Mouse (Mus musculus) liver, embryonic 12.5 days (tissue): ENCODE results near the gene Sfn. TPM values are rescaled to one million over a fixed set of nuclear protein-coding genes. Genes with fewer than 3 reads are reported as not detected.

Source experiments
- ATAC-seq: fragments of 200-750 bp; cut with Nextera tagmentation; 2 replicates; pipeline ENCODE4 v1.8.0; 2017; ENCODE audit warnings: moderate number of reproducible peaks, mild to moderate bottlenecking, moderate library complexity
- H3K27ac ChIP-seq: fragments of 300-500 bp; sonication (generic); 2 replicates; pipeline ENCODE4 v1.5.1; 2016; ENCODE audit warnings: mild to moderate bottlenecking
- H3K27me3 ChIP-seq: fragments of 300-500 bp; sonication (generic); replicated peaks from 2 replicates; pipeline ENCODE4 v1.6.1; 2016; ENCODE audit warnings: mild to moderate bottlenecking, moderate library complexity
- H3K36me3 ChIP-seq: fragments of 300-500 bp; sonication (generic); 2 replicates; pipeline ENCODE4 v1.6.1; 2016; ENCODE audit warnings: mild to moderate bottlenecking, moderate library complexity
- H3K4me1 ChIP-seq: fragments of 300-500 bp; sonication (generic); 2 replicates; pipeline ENCODE4 v1.6.1; 2016
- H3K4me2 ChIP-seq: fragments of 300-500 bp; sonication (generic); 2 replicates; pipeline ENCODE4 v1.6.1; 2016; ENCODE audit warnings: mild to moderate bottlenecking, moderate library complexity
- H3K4me3 ChIP-seq: fragments of 300-500 bp; sonication (generic); 2 replicates; pipeline ENCODE4 v1.5.1; 2016; ENCODE audit warnings: mild to moderate bottlenecking, moderate library complexity
- H3K9ac ChIP-seq: fragments of 300-500 bp; sonication (generic); 2 replicates; pipeline ENCODE4 v1.6.1; 2016; ENCODE audit warnings: mild to moderate bottlenecking, moderate library complexity
- H3K9me3 ChIP-seq: fragments of 300-500 bp; sonication (generic); replicated peaks from 2 replicates; pipeline ENCODE4 v1.6.1; 2016; ENCODE audit warnings: mild to moderate bottlenecking, moderate library complexity
- WGBS: fragments of 180-500 bp; shearing (Covaris S2); methylation state at CpG from one replicate; pipeline ENCODE4 v1.1.7; 2016; ENCODE audit not compliant: insufficient replicate concordance; 5-methylcytosine and 5-hydroxymethylcytosine counted together
- polyA plus RNA-seq: library from polyadenylated mRNA; unstranded; fragments of >200 nt; fragmentation: Nextera tagmentation; extraction: Ambion mirVana; gene quantifications from 2 replicates; pipeline ENCODE4 v1.2.1, GENCODE M21; 2016

Gene Sfn
- polyA plus RNA-seq, 1 experiment from 2014 or later = 0.21 TPM

DNA sequence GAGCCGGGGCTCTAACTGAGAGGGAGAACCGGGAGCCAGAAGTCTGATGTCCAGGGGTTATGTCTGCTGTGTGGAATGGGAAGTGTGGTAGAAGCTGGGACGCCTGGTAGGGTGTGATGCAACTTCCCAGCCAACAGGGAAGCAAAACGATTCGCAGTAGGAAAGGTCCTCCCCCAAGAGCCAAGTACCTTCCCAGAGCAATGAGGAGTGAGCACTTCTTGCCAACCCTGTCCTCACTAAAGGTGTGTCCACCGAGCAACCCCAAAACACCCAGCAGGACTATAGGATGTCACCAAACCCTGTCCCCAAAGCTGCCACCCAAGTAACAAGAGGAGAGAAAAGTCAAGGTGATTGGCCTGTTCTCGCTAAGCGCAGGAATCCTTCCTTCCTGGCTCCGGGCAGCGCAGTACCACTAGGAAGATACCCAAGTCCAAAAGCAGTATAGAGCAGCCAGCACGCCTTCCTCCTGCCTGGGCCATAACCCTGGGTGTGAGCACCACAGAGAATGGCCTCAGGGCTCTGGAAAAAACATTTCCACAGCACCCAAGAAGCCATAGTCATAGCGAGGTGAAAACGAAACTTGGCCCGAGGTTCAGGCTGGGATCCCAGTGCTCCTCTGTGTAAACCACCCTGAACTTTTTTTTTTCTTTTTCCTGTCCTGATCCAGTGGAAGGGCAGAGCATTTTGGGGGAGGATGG lies 29.3 kb upstream of the Sfn start:
- Histone ChIP-seq H3K36me3 (peaks cover 9% of the 10 kb centered on the region), H3K9me3 (no peaks in the 10 kb centered on the region), H3K4me3 (no peak overlapping the region), H3K9ac (no peak overlapping the region), H3K4me2 (peak overlapping the region; percentile 97), H3K4me1 (peaks cover 48% of the 10 kb centered on the region), H3K27ac (no peak overlapping the region), H3K27me3 (no peaks in the 10 kb centered on the region)
- no peak for ATAC-seq
- 62% methylated on average over 14 of the region's 14 CpGs for WGBS

DNA sequence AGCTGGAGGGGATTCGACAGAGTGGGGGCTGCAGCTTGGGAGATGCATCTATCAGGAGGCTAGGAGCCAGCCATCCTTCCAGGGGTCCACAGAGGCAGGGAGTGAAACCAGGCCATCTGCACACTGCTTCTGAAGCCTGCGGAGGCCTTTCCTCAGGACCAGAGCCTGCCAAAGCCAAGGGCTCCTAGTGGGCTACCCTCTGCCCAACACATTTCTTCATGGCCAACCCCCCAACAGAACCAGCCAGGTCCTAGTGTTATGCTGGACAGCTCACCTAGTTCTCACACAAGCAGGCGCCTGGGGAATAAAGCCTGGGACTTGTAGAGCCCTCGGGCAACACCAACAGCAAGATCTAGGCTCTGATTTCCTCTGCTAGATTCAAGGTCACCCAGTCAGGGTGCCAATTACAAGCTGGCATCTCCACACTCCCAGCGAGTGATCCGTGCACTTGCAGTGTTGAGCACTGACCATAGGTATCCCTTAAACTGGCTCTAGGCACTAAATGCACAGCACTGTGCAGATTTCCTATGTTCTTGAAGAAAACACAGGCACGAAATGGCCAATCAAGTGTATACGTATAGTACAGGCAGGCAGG lies 28.5 kb upstream of the Sfn start:
- Histone ChIP-seq H3K4me3 (no peak overlapping the region), H3K27ac (no peak overlapping the region)
- WGBS = 81% methylated on average over 8 of the region's 8 CpGs

DNA sequence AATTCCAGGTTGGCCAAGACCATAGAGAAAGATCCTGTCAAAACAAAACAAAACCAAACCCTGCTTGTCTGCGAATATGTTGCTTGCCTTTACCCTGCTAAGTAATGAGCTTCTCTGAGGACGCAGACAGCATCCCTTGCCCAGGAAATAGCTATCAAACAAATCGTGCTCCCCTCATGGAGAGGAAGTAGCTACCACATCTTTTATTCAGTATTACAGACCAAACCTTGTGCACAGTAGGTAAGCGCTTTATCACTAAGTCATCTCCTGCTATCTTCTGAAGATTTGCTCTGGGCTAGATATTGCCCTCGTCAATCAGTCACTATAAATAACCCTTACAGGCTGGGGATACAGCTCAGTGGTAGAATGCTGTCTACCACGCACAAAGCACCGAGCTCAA lies 27.2 kb upstream of the Sfn start:
- no peak overlapping the region for H3K4me3 ChIP-seq
- no peak for ATAC-seq
- H3K36me3 ChIP-seq = peaks cover 18% of the 10 kb centered on the region
- no peak overlapping the region for H3K4me2 ChIP-seq
- no peak overlapping the region for H3K9ac ChIP-seq
- 63% methylated on average over 7 of the region's 7 CpGs for WGBS
- peaks cover 69% of the 10 kb centered on the region for H3K4me1 ChIP-seq
- no peak overlapping the region for H3K27ac ChIP-seq
- no peaks in the 10 kb centered on the region for H3K27me3 ChIP-seq
- H3K9me3 ChIP-seq = no peaks in the 10 kb centered on the region

More for the DNA sequence above, 28.5 kb upstream of the Sfn start:
- no peak overlapping the region for H3K9ac ChIP-seq
- H3K36me3 ChIP-seq = peaks cover 14% of the 10 kb centered on the region
- H3K4me2 ChIP-seq = no peak overlapping the region
- no peak for ATAC-seq
- H3K27me3 ChIP-seq = no peaks in the 10 kb centered on the region
- peaks cover 56% of the 10 kb centered on the region for H3K4me1 ChIP-seq
- no peaks in the 10 kb centered on the region for H3K9me3 ChIP-seq

DNA sequence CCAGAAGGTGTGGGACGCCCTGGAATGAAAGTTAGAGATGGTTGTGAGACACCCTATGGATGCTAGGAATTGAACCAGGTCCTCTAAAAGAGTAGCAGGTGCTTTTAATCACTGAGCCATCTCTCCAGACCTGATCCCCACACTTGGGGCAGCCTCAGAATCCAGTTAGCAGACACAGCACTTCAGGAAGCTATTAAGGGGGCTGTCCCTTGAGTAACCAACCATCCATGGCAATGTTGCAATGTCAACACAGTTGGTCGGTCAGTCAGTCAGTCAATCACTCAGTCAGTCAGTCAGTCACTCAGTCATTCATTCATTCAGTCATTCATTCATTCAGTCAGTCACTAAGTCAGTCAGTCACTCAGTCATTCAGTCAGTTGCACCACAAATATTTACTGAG lies 26.5 kb upstream of the Sfn start:
- Histone ChIP-seq H3K4me2 (no peak overlapping the region), H3K4me3 (no peak overlapping the region), H3K27ac (no peak overlapping the region), H3K4me1 (peaks cover 68% of the 10 kb centered on the region), H3K9ac (no peak overlapping the region), H3K36me3 (peaks cover 22% of the 10 kb centered on the region), H3K27me3 (no peaks in the 10 kb centered on the region), H3K9me3 (no peaks in the 10 kb centered on the region)
- ATAC-seq = no peak
- 65% methylated on average over 2 of the region's 2 CpGs for WGBS

DNA sequence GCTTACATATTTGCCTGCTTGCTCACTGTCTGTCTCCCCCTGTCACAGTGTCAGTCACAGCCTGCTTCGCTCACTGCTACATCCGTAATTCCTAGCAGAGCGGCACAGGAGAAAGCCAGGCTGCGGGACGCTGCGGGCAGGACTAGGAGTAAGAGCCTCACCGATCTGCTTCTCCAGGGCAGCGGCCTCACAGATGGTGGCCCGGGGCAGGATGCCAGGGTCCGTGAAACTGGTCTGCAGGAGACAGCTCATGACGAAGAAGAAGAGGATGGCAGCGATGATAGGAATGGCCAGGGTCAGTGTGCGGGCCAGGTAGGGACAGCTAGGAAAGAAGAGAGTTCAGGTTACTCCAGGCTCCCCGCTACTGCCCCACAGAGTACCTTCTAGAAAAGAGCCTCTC lies 25.1 kb upstream of the Sfn start:
- 91% methylated on average over 14 of the region's 14 CpGs for WGBS
- Histone ChIP-seq H3K9ac (no peak overlapping the region), H3K9me3 (no peaks in the 10 kb centered on the region), H3K4me3 (no peak overlapping the region), H3K27me3 (no peaks in the 10 kb centered on the region), H3K4me1 (peaks cover 64% of the 10 kb centered on the region), H3K27ac (peak overlapping the region; percentile 67; the same call in 1 of the 2 replicates), H3K4me2 (no peak overlapping the region), H3K36me3 (peaks cover 22% of the 10 kb centered on the region)
- ATAC-seq = no peak

DNA sequence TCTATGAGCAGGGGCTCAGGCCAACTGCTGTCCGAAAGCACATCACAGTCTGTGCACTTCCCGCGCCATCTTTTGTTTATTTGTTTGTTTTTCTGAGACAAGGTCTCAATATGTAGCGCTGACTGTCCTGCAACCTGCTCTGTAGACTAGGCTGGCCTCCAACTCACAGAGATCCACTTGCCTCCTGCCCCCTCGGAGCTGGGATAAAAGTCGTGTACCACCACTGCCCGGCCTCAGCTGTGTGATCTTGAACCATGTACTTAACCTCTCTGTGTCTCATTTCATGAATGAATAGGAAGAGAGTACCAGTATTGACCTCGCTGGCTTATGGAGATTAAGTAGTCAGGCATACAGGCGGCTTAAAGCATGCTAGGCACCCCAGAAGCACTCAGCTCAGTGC lies 24.7 kb upstream of the Sfn start:
- no peaks in the 10 kb centered on the region for H3K9me3 ChIP-seq
- H3K27me3 ChIP-seq = no peaks in the 10 kb centered on the region
- WGBS = 85% methylated on average over 9 of the region's 9 CpGs
- H3K4me2 ChIP-seq = no peak overlapping the region
- peak overlapping the region; percentile 67; the same call in 1 of the 2 replicates for H3K27ac ChIP-seq
- H3K9ac ChIP-seq = no peak overlapping the region
- peaks cover 22% of the 10 kb centered on the region for H3K36me3 ChIP-seq
- no peak for ATAC-seq
- peaks cover 63% of the 10 kb centered on the region for H3K4me1 ChIP-seq
- H3K4me3 ChIP-seq = no peak overlapping the region

DNA sequence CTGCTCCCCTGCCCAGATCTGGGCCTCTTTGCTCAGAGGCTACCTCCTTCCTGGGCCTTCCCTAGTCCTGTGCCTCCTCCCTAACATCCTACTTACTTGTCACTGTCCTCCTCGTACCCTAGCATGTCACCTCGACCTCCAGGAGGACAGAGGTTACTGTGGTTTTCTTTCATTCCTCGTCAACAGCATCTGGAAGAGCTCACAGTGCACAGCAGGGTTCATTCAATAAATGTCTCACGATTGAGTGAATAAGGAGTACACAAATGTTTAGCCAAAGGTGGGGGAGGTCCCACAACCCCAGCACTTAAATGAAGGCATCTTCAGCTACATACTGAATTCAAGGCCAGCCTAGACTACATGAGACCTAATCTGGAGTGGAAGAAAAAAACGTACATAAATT lies 24.3 kb upstream of the Sfn start:
- ATAC-seq = no peak
- Histone ChIP-seq H3K36me3 (peaks cover 26% of the 10 kb centered on the region), H3K9me3 (no peaks in the 10 kb centered on the region), H3K9ac (no peak overlapping the region), H3K4me2 (no peak overlapping the region), H3K27ac (peak overlapping the region; percentile 67), H3K27me3 (no peaks in the 10 kb centered on the region), H3K4me3 (no peak overlapping the region), H3K4me1 (peaks cover 59% of the 10 kb centered on the region)
- WGBS = 56% methylated on average over 5 of the region's 5 CpGs

DNA sequence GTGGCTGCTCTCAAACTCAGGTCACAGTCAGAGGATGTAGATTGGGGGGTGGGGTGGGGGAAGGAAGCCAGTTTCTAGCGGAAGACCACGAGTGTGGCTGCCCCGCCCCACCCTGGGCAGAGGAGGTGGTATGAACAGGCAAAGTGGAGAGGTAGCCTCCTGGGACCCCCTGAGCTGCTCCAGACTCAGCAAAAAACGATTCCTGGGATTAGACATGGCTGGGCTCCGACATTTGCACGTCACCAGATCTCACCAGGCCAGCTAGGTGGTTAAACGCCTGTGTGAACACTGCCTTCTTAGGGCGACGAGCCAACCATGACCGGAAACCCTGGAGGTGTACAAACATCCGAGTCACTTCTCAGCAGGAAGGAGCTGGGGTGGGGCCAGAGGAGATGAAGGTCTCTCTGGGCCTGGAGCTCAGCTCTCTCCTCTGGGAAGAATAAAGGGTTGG lies 23.7 kb upstream of the Sfn start:
- H3K4me3 ChIP-seq = no peak overlapping the region
- peaks cover 26% of the 10 kb centered on the region for H3K36me3 ChIP-seq
- WGBS = 30% methylated on average over 11 of the region's 11 CpGs
- H3K27ac ChIP-seq = peak overlapping the region; percentile 67
- peaks cover 58% of the 10 kb centered on the region for H3K4me1 ChIP-seq
- no peaks in the 10 kb centered on the region for H3K9me3 ChIP-seq
- H3K27me3 ChIP-seq = no peaks in the 10 kb centered on the region
- H3K4me2 ChIP-seq = peak overlapping the region; percentile 13
- H3K9ac ChIP-seq = 0 out of 2 replicates have a peak overlapping the region, but pooled peaks have one; percentile 32
- ATAC-seq = peak; percentile 34; the same call in 1 of the 2 replicates

DNA sequence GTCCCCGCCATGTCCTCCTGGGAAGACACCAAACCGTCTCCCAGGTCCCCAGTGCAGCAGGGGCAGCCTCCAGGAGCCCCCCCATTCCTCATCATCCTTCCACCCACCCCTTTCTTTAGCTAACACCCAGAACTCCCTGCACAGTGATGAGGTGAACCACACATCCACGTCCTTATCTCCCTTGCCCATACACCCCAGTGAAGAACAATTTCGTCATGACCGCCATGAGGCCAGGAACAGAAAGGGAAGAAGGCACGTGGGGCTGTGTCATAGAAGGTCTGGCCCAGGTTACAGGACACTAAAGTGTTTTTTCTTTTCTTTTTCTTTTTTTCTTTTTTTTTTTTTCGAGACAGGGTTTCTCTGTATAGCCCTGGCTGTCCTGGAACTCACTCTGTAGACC lies 22.9 kb upstream of the Sfn start:
- H3K9me3 ChIP-seq = no peaks in the 10 kb centered on the region
- H3K4me3 ChIP-seq = no peak overlapping the region
- peaks cover 60% of the 10 kb centered on the region for H3K4me1 ChIP-seq
- no peak overlapping the region for H3K4me2 ChIP-seq
- H3K9ac ChIP-seq = no peak overlapping the region
- H3K36me3 ChIP-seq = peaks cover 26% of the 10 kb centered on the region
- peak; percentile 84 for ATAC-seq
- H3K27me3 ChIP-seq = no peaks in the 10 kb centered on the region
- 37% methylated on average over 7 of the region's 7 CpGs for WGBS
- H3K27ac ChIP-seq = peak overlapping the region; percentile 67

DNA sequence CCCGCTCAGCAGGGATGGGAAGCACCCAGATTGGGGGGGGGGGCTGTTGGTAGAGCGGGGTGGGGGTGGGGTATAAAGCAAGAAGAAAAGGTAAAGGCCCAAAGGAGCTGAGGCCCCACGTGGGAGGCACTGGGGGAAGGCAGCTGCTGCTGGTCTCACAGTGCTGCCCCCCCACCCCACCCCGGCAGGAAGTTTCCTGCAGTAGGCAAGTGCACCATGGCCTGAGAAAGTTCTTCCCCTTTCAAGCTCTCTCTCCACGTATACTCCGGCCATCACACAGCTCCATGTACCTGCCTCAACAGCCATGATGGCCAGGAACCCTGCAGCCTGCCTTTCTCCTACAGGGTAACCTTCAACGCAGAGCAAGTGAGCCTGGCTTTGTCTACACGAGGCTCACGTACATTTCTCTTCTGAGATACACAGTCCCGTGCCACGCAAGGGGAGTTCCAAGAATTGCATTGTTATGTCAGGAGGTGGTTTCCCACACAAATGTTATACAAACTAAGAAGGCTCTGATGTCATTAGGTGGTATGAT lies 20.3 kb upstream of the Sfn start:
- no peak overlapping the region for H3K4me2 ChIP-seq
- H3K27me3 ChIP-seq = no peaks in the 10 kb centered on the region
- H3K4me1 ChIP-seq = peaks cover 56% of the 10 kb centered on the region
- no peaks in the 10 kb centered on the region for H3K9me3 ChIP-seq
- H3K9ac ChIP-seq = no peak overlapping the region
- peaks cover 30% of the 10 kb centered on the region for H3K36me3 ChIP-seq
- no peak overlapping the region for H3K27ac ChIP-seq
- 51% methylated on average over 11 of the region's 11 CpGs for WGBS
- no peak overlapping the region for H3K4me3 ChIP-seq
- ATAC-seq = no peak

DNA sequence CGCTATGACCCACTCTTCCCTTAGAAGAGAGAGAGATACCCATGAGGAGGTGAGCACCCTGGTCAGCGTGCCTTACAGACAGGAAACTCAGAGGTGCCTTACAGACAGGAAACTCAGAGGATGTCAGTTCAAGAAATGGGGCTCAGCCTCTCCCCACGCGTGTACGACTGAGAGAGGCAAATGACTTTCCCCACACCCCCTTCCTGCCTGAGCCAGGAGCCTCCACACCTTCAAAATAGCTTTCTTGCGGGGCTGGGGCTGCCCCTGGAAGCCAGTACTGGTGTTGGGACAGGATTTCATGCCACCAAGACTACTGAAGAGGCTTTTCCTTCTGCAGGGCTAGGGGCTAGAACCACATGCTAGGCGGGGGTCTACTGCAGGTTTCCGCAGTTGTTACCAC lies 18.7 kb upstream of the Sfn start:
- H3K4me1 ChIP-seq = peaks cover 52% of the 10 kb centered on the region
- H3K4me2 ChIP-seq = no peak overlapping the region
- H3K27ac ChIP-seq = no peak overlapping the region
- no peaks in the 10 kb centered on the region for H3K27me3 ChIP-seq
- ATAC-seq = no peak
- no peak overlapping the region for H3K9ac ChIP-seq
- 74% methylated on average over 8 of the region's 8 CpGs for WGBS
- no peak overlapping the region for H3K4me3 ChIP-seq
- no peaks in the 10 kb centered on the region for H3K9me3 ChIP-seq
- H3K36me3 ChIP-seq = peaks cover 19% of the 10 kb centered on the region; the same call in 1 of the 2 replicates

DNA sequence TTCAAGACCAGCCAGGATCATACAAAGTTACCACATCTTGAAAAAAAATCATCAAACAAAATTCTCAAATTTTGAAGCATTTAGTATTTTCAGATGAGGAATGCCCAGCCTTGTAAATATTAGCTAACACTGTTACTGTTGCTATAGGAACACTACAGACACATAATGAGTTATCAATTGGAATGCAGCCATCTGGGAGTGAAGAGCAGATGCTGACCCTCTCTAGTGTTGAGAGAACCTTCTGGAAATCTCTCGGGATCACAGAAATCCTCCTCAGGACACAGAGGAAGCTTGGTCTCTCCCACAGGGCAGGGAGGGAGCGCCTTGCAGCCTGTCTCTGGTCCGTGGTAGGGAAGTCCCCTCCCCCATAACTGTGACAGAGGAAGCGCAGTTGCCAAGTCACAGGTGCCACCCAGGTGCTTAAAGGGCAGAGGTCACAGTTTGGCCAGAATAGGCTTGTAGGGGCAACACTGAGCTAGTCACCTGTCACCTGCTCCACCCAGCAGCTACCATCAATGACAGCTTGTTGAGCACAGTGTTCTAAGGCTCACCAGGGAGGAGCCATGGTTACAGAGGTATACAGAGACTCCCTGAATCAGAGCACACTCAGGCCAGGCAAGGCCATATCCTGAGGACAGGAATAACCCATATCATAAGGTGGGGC lies 17.6 kb upstream of the Sfn start:
- no peak overlapping the region for H3K4me3 ChIP-seq
- H3K9me3 ChIP-seq = no peaks in the 10 kb centered on the region
- ATAC-seq = no peak
- WGBS = 61% methylated on average over 4 of the region's 4 CpGs
- H3K27ac ChIP-seq = no peak overlapping the region
- H3K4me2 ChIP-seq = no peak overlapping the region
- H3K27me3 ChIP-seq = no peaks in the 10 kb centered on the region
- H3K9ac ChIP-seq = no peak overlapping the region
- H3K4me1 ChIP-seq = peaks cover 44% of the 10 kb centered on the region
- peaks cover 16% of the 10 kb centered on the region; the same call in 1 of the 2 replicates for H3K36me3 ChIP-seq
